In genomic region chr2:79081769-79082168, GRCm38 (mm10) we compare ENCODE assay signal across 1 mouse cellular context.
TF ChIP-seq lines count a peak whose summit lies in the region.

No protein-coding gene starts in this region.

TF ChIP-seq in MEL, 35 proteins besides CTCF, POLR2A, EP300 and RAD21 (continued from another document):
- peak; percentile 52 for TF ChIP-seq GATA1 (IDR thresholded peaks at IDR 0.05; ENCODE audit: low read depth, low read length)
- no peak for TF ChIP-seq TCF12 (IDR thresholded peaks at IDR 0.05; ENCODE audit: low read depth, low read length)
TF ChIP-seq in MEL: peak in this region for 2.
